Mouse (Mus musculus): ENCODE measurements around the gene Slc25a44. TPM values are rescaled to one million over a fixed set of nuclear protein-coding genes. Genes with fewer than 3 reads are reported as not detected.

The Slc25a44 gene
- polyA plus RNA-seq, 2 experiments, result 19.1 to 21.2 TPM

- 49% methylated on average over 9 of the region's 9 CpGs for WGBS
- Histone ChIP-seq H3K9me3 (ENCODE audit: control insufficient read depth, low read length) (no peaks in the 10 kb centered on the region), H3K36me3 (ENCODE audit: control insufficient read depth, insufficient read depth, low read length) (no peaks in the 10 kb centered on the region), H3K27ac (replicated peaks; ENCODE audit: low read depth, low read length) (no peak overlapping the region), H3K4me3 (replicated peaks; ENCODE audit: low read length) (no peak overlapping the region), H3K27me3 (ENCODE audit: control insufficient read depth, insufficient read depth, low read length) (no peaks in the 10 kb centered on the region), H3K4me2 (replicated peaks; ENCODE audit: low read depth, low read length, severe bottlenecking) (no peak overlapping the region), H3K9ac (ENCODE audit: low read depth, low read length, severe bottlenecking) (0 out of 2 replicates have a peak overlapping the region, but pooled peaks have one; percentile 31), H3K4me1 (ENCODE audit: control insufficient read depth, insufficient read depth, low read length) (0 out of 2 replicates have a peak, but pooled peaks cover 8% of the 10 kb centered on the region)
- ATAC-seq (ENCODE audit: low FRiP score, low read depth), result no peak
- no peak for TF ChIP-seq POLR2A (IDR thresholded peaks at IDR 0.05; ENCODE audit: borderline replicate concordance, extremely low read depth, insufficient read depth, insufficient read length)
- no peak for DNase-seq (ENCODE audit: low spot score)
Observed at GRCm38 (mm10) chr3:88454762-88455587, 30.0 kb upstream of the Slc25a44 start.

GRCm38 (mm10) chr3:88453986-88454385, 29.0 kb upstream of the Slc25a44 start:
- ATAC-seq (ENCODE audit: low FRiP score, low read depth) (no peak), DNase-seq (ENCODE audit: low spot score) (no peak)
- 78% methylated on average over 8 of the region's 8 CpGs for WGBS
- H3K27me3 ChIP-seq (ENCODE audit: control insufficient read depth, insufficient read depth, low read length), result no peaks in the 10 kb centered on the region
- TF ChIP-seq POLR2A (IDR thresholded peaks at IDR 0.05; ENCODE audit: borderline replicate concordance, extremely low read depth, insufficient read depth, insufficient read length), result no peak
- H3K4me2 ChIP-seq (replicated peaks; ENCODE audit: low read depth, low read length, severe bottlenecking), result no peak overlapping the region
- no peaks in the 10 kb centered on the region for H3K36me3 ChIP-seq (ENCODE audit: control insufficient read depth, insufficient read depth, low read length)
- no peak overlapping the region for H3K4me3 ChIP-seq (replicated peaks; ENCODE audit: low read length)
- no peaks in the 10 kb centered on the region for H3K9me3 ChIP-seq (ENCODE audit: control insufficient read depth, low read length)
- H3K4me1 ChIP-seq (ENCODE audit: control insufficient read depth, insufficient read depth, low read length), result peaks cover 13% of the 10 kb centered on the region; the same call in 1 of the 2 replicates
- no peak overlapping the region for H3K27ac ChIP-seq (replicated peaks; ENCODE audit: low read depth, low read length)
- H3K9ac ChIP-seq (ENCODE audit: low read depth, low read length, severe bottlenecking), result no peak overlapping the region

GRCm38 (mm10) chr3:88453369-88453768, 28.4 kb upstream of the Slc25a44 start:
- Histone ChIP-seq H3K27ac (replicated peaks; ENCODE audit: low read depth, low read length) (no peak overlapping the region), H3K4me3 (replicated peaks; ENCODE audit: low read length) (no peak overlapping the region), H3K9me3 (ENCODE audit: control insufficient read depth, low read length) (no peaks in the 10 kb centered on the region), H3K36me3 (ENCODE audit: control insufficient read depth, insufficient read depth, low read length) (no peaks in the 10 kb centered on the region), H3K4me1 (ENCODE audit: control insufficient read depth, insufficient read depth, low read length) (peaks cover 8% of the 10 kb centered on the region; the same call in 1 of the 2 replicates), H3K27me3 (ENCODE audit: control insufficient read depth, insufficient read depth, low read length) (no peaks in the 10 kb centered on the region), H3K9ac (ENCODE audit: low read depth, low read length, severe bottlenecking) (no peak overlapping the region), H3K4me2 (replicated peaks; ENCODE audit: low read depth, low read length, severe bottlenecking) (no peak overlapping the region)
- ATAC-seq (ENCODE audit: low FRiP score, low read depth) (no peak), DNase-seq (ENCODE audit: low spot score) (no peak)
- 53% methylated on average over 8 of the region's 8 CpGs for WGBS
- no peak for TF ChIP-seq POLR2A (IDR thresholded peaks at IDR 0.05; ENCODE audit: borderline replicate concordance, extremely low read depth, insufficient read depth, insufficient read length)

GRCm38 (mm10) chr3:88452716-88453115, 27.8 kb upstream of the Slc25a44 start:
- no peaks in the 10 kb centered on the region for H3K27me3 ChIP-seq (ENCODE audit: control insufficient read depth, insufficient read depth, low read length)
- H3K4me2 ChIP-seq (replicated peaks; ENCODE audit: low read depth, low read length, severe bottlenecking), result no peak overlapping the region
- H3K9ac ChIP-seq (ENCODE audit: low read depth, low read length, severe bottlenecking), result no peak overlapping the region
- H3K27ac ChIP-seq (replicated peaks; ENCODE audit: low read depth, low read length), result no peak overlapping the region
- no peak for ATAC-seq (ENCODE audit: low FRiP score, low read depth)
- peaks cover 8% of the 10 kb centered on the region; the same call in 1 of the 2 replicates for H3K4me1 ChIP-seq (ENCODE audit: control insufficient read depth, insufficient read depth, low read length)
- no peak overlapping the region for H3K4me3 ChIP-seq (replicated peaks; ENCODE audit: low read length)
- no peak for DNase-seq (ENCODE audit: low spot score)
- TF ChIP-seq POLR2A (IDR thresholded peaks at IDR 0.05; ENCODE audit: borderline replicate concordance, extremely low read depth, insufficient read depth, insufficient read length), result no peak
- H3K9me3 ChIP-seq (ENCODE audit: control insufficient read depth, low read length), result no peaks in the 10 kb centered on the region
- 75% methylated on average over 6 of the region's 6 CpGs for WGBS
- no peaks in the 10 kb centered on the region for H3K36me3 ChIP-seq (ENCODE audit: control insufficient read depth, insufficient read depth, low read length)

- Histone ChIP-seq H3K27ac (replicated peaks; ENCODE audit: low read depth, low read length) (no peak overlapping the region), H3K4me3 (replicated peaks; ENCODE audit: low read length) (no peak overlapping the region), H3K4me2 (replicated peaks; ENCODE audit: low read depth, low read length, severe bottlenecking) (no peak overlapping the region), H3K9me3 (ENCODE audit: control insufficient read depth, low read length) (no peaks in the 10 kb centered on the region), H3K27me3 (ENCODE audit: control insufficient read depth, insufficient read depth, low read length) (no peaks in the 10 kb centered on the region), H3K36me3 (ENCODE audit: control insufficient read depth, insufficient read depth, low read length) (no peaks in the 10 kb centered on the region), H3K9ac (ENCODE audit: low read depth, low read length, severe bottlenecking) (no peak overlapping the region), H3K4me1 (ENCODE audit: control insufficient read depth, insufficient read depth, low read length) (peaks cover 8% of the 10 kb centered on the region; the same call in 1 of the 2 replicates)
- no peak for ATAC-seq (ENCODE audit: low FRiP score, low read depth)
- WGBS, result 71% methylated on average over 5 of the region's 5 CpGs
- TF ChIP-seq POLR2A (IDR thresholded peaks at IDR 0.05; ENCODE audit: borderline replicate concordance, extremely low read depth, insufficient read depth, insufficient read length), result no peak
- DNase-seq (ENCODE audit: low spot score), result no peak
Observed at GRCm38 (mm10) chr3:88452246-88452645, 27.3 kb upstream of the Slc25a44 start.

Measured in limb, embryonic 14.5 days (tissue).